Mouse (Mus musculus): ENCODE data around the gene Olfr110.
"Not testable (repeated sequence)": the region's sequence is repeated elsewhere in the genome, so short reads cannot be mapped to it uniquely, and the experiment has no call there.

- not testable (repeated sequence) for TF ChIP-seq POLR2A (IDR thresholded peaks at IDR 0.05; ENCODE audit: borderline replicate concordance, insufficient read depth, low read length); CTCF (IDR thresholded peaks at IDR 0.05; ENCODE audit: borderline replicate concordance, insufficient read depth, low read depth, low read length)
These were observed 32.3 kb downstream of the Olfr110 start for GRCm38 (mm10) chr17:37524612-37525011.

All from cerebellum, adult 2 months (tissue).